26 mouse cellular contexts compared by ENCODE assay signal in the genomic region with DNA sequence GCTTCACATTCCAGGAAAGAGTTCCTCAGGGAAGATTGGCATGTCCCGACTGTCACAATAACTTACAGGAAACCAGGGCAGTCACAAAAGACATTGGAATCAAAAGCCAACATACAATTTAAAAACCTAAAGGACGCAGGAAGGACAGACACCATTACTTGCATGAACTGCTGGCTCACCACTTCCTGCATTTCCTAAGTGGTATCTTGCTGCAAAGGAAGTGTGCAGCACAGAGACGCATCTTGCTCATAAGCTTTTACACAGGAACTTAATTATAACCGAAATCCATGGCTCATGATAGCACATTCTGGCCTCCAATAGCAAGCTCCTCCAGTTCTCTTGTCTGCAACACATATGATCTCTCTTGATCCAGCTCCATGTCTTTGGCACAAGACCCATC.
A peak's percentile ranks its signal among the peaks of the same experiment; 100 is the strongest.
DNase-seq lines count a peak whose midpoint lies in the region; ATAC-seq and TF ChIP-seq lines count a peak whose summit lies in the region.
"Had no signal": no experiment of that assay in that cellular context is flagged by ENCODE, and none has a peak within 500 bp of the region (broad histone marks: within the 10 kb centered on the region; RNA-seq: fewer than 3 reads in every experiment).

No protein-coding gene starts in this region.

- 30% methylated on average over 4 of the region's 4 CpGs for WGBS in liver, postnatal 0 days (ENCODE audit: insufficient replicate concordance)

- H3K9me3 ChIP-seq in liver, postnatal 0 days (ENCODE audit: low read length), result no peaks in the 10 kb centered on the region
- H3K9me3 ChIP-seq: embryonic facial prominence, embryonic 10.5 days; embryonic facial prominence, embryonic 13.5 days; forebrain, embryonic 12.5 days; forebrain, embryonic 15.5 days; hindbrain, embryonic 10.5 days; hindbrain, embryonic 13.5 days had no signal

- H3K4me1 ChIP-seq in liver, postnatal 0 days (ENCODE audit: insufficient read depth), result no peaks in the 10 kb centered on the region
- H3K4me1 ChIP-seq: embryonic facial prominence, embryonic 10.5 days; embryonic facial prominence, embryonic 13.5 days; forebrain, embryonic 12.5 days; forebrain, embryonic 15.5 days; hindbrain, embryonic 10.5 days; hindbrain, embryonic 13.5 days had no signal

- H3K4me3 ChIP-seq in liver, postnatal 0 days (ENCODE audit: low read depth, low read length), result no peak overlapping the region
- H3K4me3 ChIP-seq: embryonic facial prominence, embryonic 10.5 days; embryonic facial prominence, embryonic 13.5 days; erythroblast, embryonic 14.5 days; forebrain, embryonic 12.5 days; forebrain, embryonic 15.5 days; hindbrain, embryonic 10.5 days; hindbrain, embryonic 13.5 days had no signal

- H3K27ac ChIP-seq in liver, postnatal 0 days (ENCODE audit: low read depth), result no peak overlapping the region
- H3K27ac ChIP-seq: embryonic facial prominence, embryonic 10.5 days; embryonic facial prominence, embryonic 13.5 days; forebrain, embryonic 12.5 days; forebrain, embryonic 15.5 days; hindbrain, embryonic 10.5 days; hindbrain, embryonic 13.5 days; hindbrain, postnatal 0 days had no signal

- DNase-seq in liver, postnatal 0 days, result no peak
- DNase-seq in liver, result no peak
- no peak for DNase-seq in adrenal gland, postnatal 10 days
- DNase-seq in ovary, postnatal 10 days (ENCODE audit: low spot score), result no peak
- DNase-seq: adrenal gland, adult 8-10 months; adrenal gland, postnatal 36 days; cerebellum, adult 18-20 months; cerebellum, adult 9-10 months; cerebellum, postnatal 14 days; embryo, embryonic 11 days; gastrocnemius, postnatal 10 days; gastrocnemius, postnatal 36 days; heart, adult 11 months had no signal

- H3K36me3 ChIP-seq in liver, postnatal 0 days (replicated peaks; ENCODE audit: insufficient read depth, low read length), result no peaks in the 10 kb centered on the region
- H3K36me3 ChIP-seq: embryonic facial prominence, embryonic 10.5 days; embryonic facial prominence, embryonic 13.5 days; forebrain, embryonic 12.5 days; forebrain, embryonic 15.5 days; hindbrain, embryonic 10.5 days; hindbrain, embryonic 13.5 days had no signal

- no peak for TF ChIP-seq EP300 in liver, postnatal 0 days (IDR thresholded peaks at IDR 0.05; ENCODE audit: low read depth)

- no peak overlapping the region for H3K4me2 ChIP-seq in liver, postnatal 0 days (ENCODE audit: low read depth, low read length)
- H3K4me2 ChIP-seq: embryonic facial prominence, embryonic 13.5 days; forebrain, embryonic 12.5 days; forebrain, embryonic 15.5 days; heart, embryonic 11.5 days; hindbrain, embryonic 13.5 days had no signal

- TF ChIP-seq CTCF in liver, postnatal 0 days (IDR thresholded peaks at IDR 0.05; ENCODE audit: low read depth), result no peak

- no peak overlapping the region for H3K9ac ChIP-seq in liver, postnatal 0 days (replicated peaks)
- H3K9ac ChIP-seq: embryonic facial prominence, embryonic 13.5 days; forebrain, embryonic 12.5 days; forebrain, embryonic 15.5 days; hindbrain, embryonic 13.5 days had no signal

- H3K27me3 ChIP-seq in liver, postnatal 0 days (ENCODE audit: insufficient read depth, low read length), result no peaks in the 10 kb centered on the region
- H3K27me3 ChIP-seq: embryonic facial prominence, embryonic 13.5 days; forebrain, embryonic 12.5 days; forebrain, embryonic 15.5 days; hindbrain, embryonic 13.5 days had no signal

- 0 out of 2 replicates have a peak, but pooled peaks have one; percentile 25 for ATAC-seq in liver, postnatal 0 days
- peak; percentile 86 for ATAC-seq in common myeloid progenitor, adult 5-6 weeks (replicated peaks; ENCODE audit: low read depth, poor library complexity, severe bottlenecking)
- peak; percentile 46 to 68; a peak in 3 of 4 replicates for ATAC-seq in hematopoietic stem cell, adult 5-6 weeks (replicated peaks in 1 of 2; ENCODE audit: insufficient read depth in 1 of 2, low FRiP score in 2 of 2, low TSS enrichment in 1 of 2, low read depth in 1 of 2, poor library complexity in 2 of 2, severe bottlenecking in 2 of 2)
- ATAC-seq: activated CD4-positive, CD25-positive, alpha-beta regulatory T cell, adult 4 months; forebrain, embryonic 15.5 days; hindbrain, postnatal 0 days; inflammation-experienced regulatory T-cells, adult 6 months had no signal

Comparison
In these comparisons a context has a peak if more than half of its experiments do, and no peak if none do; other contexts are left out.
1. ATAC-seq: peak in every context shown above with its lines; median percentile 86 in common myeloid progenitor, adult 5-6 weeks; 57 in hematopoietic stem cell, adult 5-6 weeks; 25 in liver, postnatal 0 days.